Mouse (Mus musculus): ENCODE results near the gene Fancf. TPM values are rescaled to one million over a fixed set of nuclear protein-coding genes. Genes with fewer than 3 reads are reported as not detected.

Fancf gene
- total RNA-seq (2023) = 1.8 and 2.4 TPM in 2 replicates

GRCm38 (mm10) chr7:51862097-51862492 lies at the start of gene Fancf:
Fancf (minus strand) TSS chr7:51862267.

GRCm38 (mm10) chr7:51861250-51862096 lies 594 bp downstream of the Fancf start, which contains the start of gene Gas2:
Gas2 (plus strand) TSS chr7:51862015.

Other genes with a start within 250 kb of the Fancf start
- gene Slc17a6, start 240.3 kb downstream of the Fancf start, total RNA-seq (2023) = not detected in 2 replicates
- 3.0 and 3.5 TPM in 2 replicates for gene Gas2, start 252 bp downstream of the Fancf start, total RNA-seq (2023)
- 13.7 and 17.8 TPM in 2 replicates for gene Svip, start 143.8 kb upstream of the Fancf start, total RNA-seq (2023)
- not detected in 2 replicates for gene 1700015G11Rik, start 153.5 kb upstream of the Fancf start, total RNA-seq (2023)